Mouse (Mus musculus): ENCODE measurements around the gene Zglp1. TPM values are rescaled to one million over a fixed set of nuclear protein-coding genes. Genes with fewer than 3 reads are reported as not detected.
A peak's percentile ranks its signal among the peaks of the same experiment; 100 is the strongest.

The Zglp1 gene
- polyA plus RNA-seq, 1 experiment from 2014 or later, result 1.2 TPM

GRCm38 (mm10) chr9:21015571-21016130 lies 51.2 kb downstream of the Zglp1 start, which contains the start of gene Icam1:
TSS of gene Icam1 (plus strand) at chr9:21015985.
- H3K4me2 ChIP-seq (ENCODE audit: low read depth, low read length), result peak within 1 kb of the TSS; percentile 68
- H3K9me3 ChIP-seq (ENCODE audit: control insufficient read depth, low read length), result no peaks in the 10 kb centered on the region
- peak within 1 kb of the TSS; percentile 54 for H3K9ac ChIP-seq (ENCODE audit: low read depth, low read length)
- no peaks in the 10 kb centered on the region for H3K4me1 ChIP-seq (ENCODE audit: control insufficient read depth, insufficient read depth, low read length)
- H3K27me3 ChIP-seq (replicated peaks; ENCODE audit: control insufficient read depth, insufficient read depth, low read length), result peaks cover 33% of the 10 kb centered on the region
- H3K36me3 ChIP-seq (ENCODE audit: control insufficient read depth, insufficient read depth, low read length), result no peaks in the 10 kb centered on the region
- DNase-seq (ENCODE audit: low spot score) (peak; percentile 52), ATAC-seq (ENCODE audit: low read depth) (peak; percentile 48)
- H3K4me3 ChIP-seq (ENCODE audit: low read depth, low read length), result peak within 1 kb of the TSS; percentile 43
- WGBS, result under 1% methylated on average over 21 of the region's 30 CpGs
- no peak within 1 kb of the TSS for H3K27ac ChIP-seq (replicated peaks; ENCODE audit: low read depth, low read length)

DNA sequence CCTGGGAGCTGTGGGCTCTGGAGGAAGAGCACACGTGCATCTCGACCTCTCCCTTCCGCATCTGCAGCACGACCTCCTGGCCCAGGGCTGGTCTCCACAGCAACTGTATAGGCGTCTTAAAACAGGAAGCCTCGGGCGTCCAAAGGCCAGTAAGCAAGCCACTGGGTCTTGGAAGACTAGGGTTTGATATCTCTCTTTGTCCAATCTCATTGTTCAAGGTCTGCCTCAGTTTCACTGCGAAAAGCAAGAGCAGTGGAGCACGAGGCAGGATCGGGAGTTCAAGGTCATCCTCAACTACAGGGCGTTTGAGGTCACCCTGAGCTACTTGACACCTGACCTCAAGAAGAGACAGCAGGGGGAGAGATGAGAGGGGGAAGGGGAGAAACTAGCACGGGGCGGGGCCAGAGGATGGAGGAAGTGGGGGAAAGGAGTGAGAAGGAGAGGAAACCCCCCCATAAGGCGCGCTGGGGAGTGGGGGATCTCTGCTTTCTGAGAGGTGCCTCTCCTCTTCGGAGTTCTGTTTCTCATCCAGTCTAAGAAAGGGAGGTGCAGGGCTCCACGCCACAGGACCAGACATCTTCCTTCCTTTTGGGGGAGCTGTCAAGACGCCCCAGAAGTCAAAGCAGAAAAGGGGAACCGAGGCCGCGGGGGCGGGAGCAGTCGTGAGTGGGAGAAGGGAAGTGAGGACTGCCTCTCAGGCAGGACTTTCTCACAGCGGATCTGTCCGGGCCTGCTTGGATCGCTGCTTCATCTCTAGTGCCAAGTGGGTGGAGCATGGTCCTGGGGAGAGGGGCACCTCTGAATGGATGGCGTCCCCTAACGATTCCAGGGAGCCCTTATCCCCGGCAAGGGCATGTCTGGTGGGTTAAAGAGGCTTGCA lies 52.0 kb downstream of the Zglp1 start:
- Histone ChIP-seq H3K4me3 (ENCODE audit: low read depth, low read length) (peak overlapping the region; percentile 43), H3K4me2 (ENCODE audit: low read depth, low read length) (peak overlapping the region; percentile 68), H3K4me1 (ENCODE audit: control insufficient read depth, insufficient read depth, low read length) (no peaks in the 10 kb centered on the region), H3K9ac (ENCODE audit: low read depth, low read length) (peak overlapping the region; percentile 54), H3K27me3 (replicated peaks; ENCODE audit: control insufficient read depth, insufficient read depth, low read length) (peaks cover 33% of the 10 kb centered on the region), H3K27ac (replicated peaks; ENCODE audit: low read depth, low read length) (no peak overlapping the region), H3K36me3 (ENCODE audit: control insufficient read depth, insufficient read depth, low read length) (no peaks in the 10 kb centered on the region), H3K9me3 (ENCODE audit: control insufficient read depth, low read length) (no peaks in the 10 kb centered on the region)
- peak; percentile 77 for DNase-seq (ENCODE audit: low spot score)
- ATAC-seq (ENCODE audit: low read depth), result peak; percentile 69
- WGBS, result 2% methylated on average over 23 of the region's 29 CpGs

MicroRNAs within 50 kb of the gene (microRNA counts, 519-probe panel; counts per million panel counts)
- 2,781 counts per million, percentile 61 among the panel's probes with 10 or more counts for microRNA mmu-miR-1900

Small RNA genes within 50 kb of the gene (microRNA-seq; reads per million reads assigned to microRNA genes)
- gene Mir1900 (ENCODE audit: borderline number of aligned reads), result not detected
- not detected for gene Mir7082 (ENCODE audit: borderline number of aligned reads)

Other genes starting within 250 kb of the Zglp1 start
- not detected in 2 replicates for gene Rdh8, start 248.6 kb downstream of the Zglp1 start, polyA plus RNA-seq (2014; fragmentation: Nextera tagmentation; extraction: Ambion mirVana)
- 4.8 and 6.3 TPM in 2 replicates for gene A230050P20Rik, start 198.5 kb downstream of the Zglp1 start, polyA plus RNA-seq (2014; fragmentation: Nextera tagmentation; extraction: Ambion mirVana)
- 3.4 and 4.2 TPM in 2 replicates for gene Angptl6, start 187.4 kb downstream of the Zglp1 start, polyA plus RNA-seq (2014; fragmentation: Nextera tagmentation; extraction: Ambion mirVana)
- 65.7 and 76.3 TPM in 2 replicates for gene Ppan, start 178.9 kb downstream of the Zglp1 start, polyA plus RNA-seq (2014; fragmentation: Nextera tagmentation; extraction: Ambion mirVana)
- 245 and 273 TPM in 2 replicates for gene Eif3g, start 168.5 kb downstream of the Zglp1 start, polyA plus RNA-seq (2014; fragmentation: Nextera tagmentation; extraction: Ambion mirVana)
- 46.8 and 56.5 TPM in 2 replicates for gene Dnmt1, start 107.2 kb downstream of the Zglp1 start, polyA plus RNA-seq (2014; fragmentation: Nextera tagmentation; extraction: Ambion mirVana)
- gene S1pr2, start 90.3 kb downstream of the Zglp1 start, polyA plus RNA-seq (2014; fragmentation: Nextera tagmentation; extraction: Ambion mirVana), result 54.5 and 59.6 TPM in 2 replicates
- gene Mrpl4, start 64.4 kb downstream of the Zglp1 start, polyA plus RNA-seq (2014; fragmentation: Nextera tagmentation; extraction: Ambion mirVana), result 110 and 119 TPM in 2 replicates
- gene Icam1, start 51.1 kb downstream of the Zglp1 start, polyA plus RNA-seq (2014; fragmentation: Nextera tagmentation; extraction: Ambion mirVana), result 18.6 and 20.0 TPM in 2 replicates
- 0.65 and 0.69 TPM in 2 replicates for gene Icam4, start 37.7 kb downstream of the Zglp1 start, polyA plus RNA-seq (2014; fragmentation: Nextera tagmentation; extraction: Ambion mirVana)
- 0.19 TPM in 1 of 2 replicates, not detected in the other for gene Icam5, start 35.0 kb downstream of the Zglp1 start, polyA plus RNA-seq (2014; fragmentation: Nextera tagmentation; extraction: Ambion mirVana)
- gene Gm49373, start 6.0 kb upstream of the Zglp1 start, polyA plus RNA-seq (2014; fragmentation: Nextera tagmentation; extraction: Ambion mirVana), result 0.24 TPM in 1 of 2 replicates, not detected in the other
- gene Fdx1l, start 6.5 kb upstream of the Zglp1 start, polyA plus RNA-seq (2014; fragmentation: Nextera tagmentation; extraction: Ambion mirVana), result 60.8 and 62.7 TPM in 2 replicates
- gene Gm38431, start 24.9 kb upstream of the Zglp1 start, polyA plus RNA-seq (2014; fragmentation: Nextera tagmentation; extraction: Ambion mirVana), result 1.2 and 1.4 TPM in 2 replicates
- 64.2 and 71.4 TPM in 2 replicates for gene Raver1, start 24.9 kb upstream of the Zglp1 start, polyA plus RNA-seq (2014; fragmentation: Nextera tagmentation; extraction: Ambion mirVana)
- 9.8 and 11.6 TPM in 2 replicates for gene Tyk2, start 64.2 kb upstream of the Zglp1 start, polyA plus RNA-seq (2014; fragmentation: Nextera tagmentation; extraction: Ambion mirVana)
- gene Cdc37, start 82.9 kb upstream of the Zglp1 start, polyA plus RNA-seq (2014; fragmentation: Nextera tagmentation; extraction: Ambion mirVana), result 259 and 298 TPM in 2 replicates
- 6.2 and 6.9 TPM in 2 replicates for gene Pde4a, start 98.6 kb upstream of the Zglp1 start, polyA plus RNA-seq (2014; fragmentation: Nextera tagmentation; extraction: Ambion mirVana)
- 43.0 and 49.6 TPM in 2 replicates for gene Keap1, start 172.3 kb upstream of the Zglp1 start, polyA plus RNA-seq (2014; fragmentation: Nextera tagmentation; extraction: Ambion mirVana)
- gene S1pr5, start 181.3 kb upstream of the Zglp1 start, polyA plus RNA-seq (2014; fragmentation: Nextera tagmentation; extraction: Ambion mirVana), result 0.96 and 1.3 TPM in 2 replicates
- gene Atg4d, start 198.2 kb upstream of the Zglp1 start, polyA plus RNA-seq (2014; fragmentation: Nextera tagmentation; extraction: Ambion mirVana), result 26.3 and 35.5 TPM in 2 replicates
- 11.0 and 14.4 TPM in 2 replicates for gene Kri1, start 220.9 kb upstream of the Zglp1 start, polyA plus RNA-seq (2014; fragmentation: Nextera tagmentation; extraction: Ambion mirVana)
- 57.2 and 57.7 TPM in 2 replicates for gene Cdkn2d, start 224.3 kb upstream of the Zglp1 start, polyA plus RNA-seq (2014; fragmentation: Nextera tagmentation; extraction: Ambion mirVana)
- 20.8 and 22.7 TPM in 2 replicates for gene Ap1m2, start 245.2 kb upstream of the Zglp1 start, polyA plus RNA-seq (2014; fragmentation: Nextera tagmentation; extraction: Ambion mirVana)

All from embryonic facial prominence, embryonic 14.5 days (tissue).